Mouse (Mus musculus) kidney, postnatal 36 days (tissue): ENCODE data around the gene Arxes1.
A peak's percentile ranks its signal among the peaks of the same experiment; 100 is the strongest.
"Not testable (repeated sequence)": the region's sequence is repeated elsewhere in the genome, so short reads cannot be mapped to it uniquely, and the experiment has no call there.

Experiments
- DNase-seq, 2 experiments: peaks; one replicate each; pipeline ENCODE4 v3.0.0; 2021 to 2022; ENCODE audit warnings: mixed read lengths in 2 of 2

Gene Arxes1

DNA sequence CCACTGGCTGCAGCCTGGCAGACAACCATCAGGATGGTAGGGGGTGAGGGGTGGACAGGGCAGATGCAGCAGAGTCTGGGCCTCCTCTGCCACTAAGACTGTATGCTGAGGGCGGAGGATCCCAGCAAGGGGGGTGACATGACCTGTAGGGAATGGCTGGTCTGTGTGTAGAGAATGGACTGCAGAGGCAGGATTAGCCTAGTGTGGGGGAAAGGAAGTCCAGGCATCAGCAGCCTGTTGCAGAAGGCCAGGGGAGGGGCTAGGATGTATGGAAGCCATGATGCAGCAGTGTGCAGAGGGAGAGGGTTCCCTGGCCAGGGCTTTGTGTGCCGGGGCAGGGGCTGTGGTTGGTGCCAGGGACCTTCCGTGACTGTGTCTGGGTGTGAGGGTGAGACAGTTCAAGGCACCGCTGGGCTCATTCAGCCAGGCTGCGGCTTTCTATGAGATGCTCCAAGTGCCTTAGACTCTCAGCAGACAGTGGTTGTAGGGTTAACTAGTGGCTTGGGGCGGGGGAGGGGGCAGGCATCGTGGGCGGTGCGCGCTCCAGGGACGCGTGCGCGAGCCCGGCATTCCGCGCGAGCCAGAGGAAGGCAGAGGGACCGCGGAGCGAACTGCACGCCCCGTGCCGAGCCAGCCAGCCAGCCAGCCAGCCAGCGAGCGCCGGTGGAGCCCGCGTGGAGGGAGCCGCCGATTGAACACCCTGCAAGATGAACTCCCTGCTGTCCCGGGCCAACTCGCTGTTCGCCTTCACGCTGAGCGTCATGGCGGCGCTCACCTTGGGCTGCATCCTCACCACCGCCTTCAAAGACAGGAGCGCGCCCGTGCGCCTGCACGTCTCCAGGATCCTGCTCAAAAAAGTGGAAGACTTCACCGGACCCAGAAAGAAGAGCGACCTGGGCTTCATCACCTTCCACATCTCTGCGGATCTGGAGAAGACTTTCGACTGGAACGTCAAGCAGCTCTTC, at the start of gene Arxes1:
Gene Arxes1, plus strand, starts transcription at position 569 of the 965 bp plus-strand sequence.
- peak; percentile 1 to 14 for DNase-seq

DNA sequence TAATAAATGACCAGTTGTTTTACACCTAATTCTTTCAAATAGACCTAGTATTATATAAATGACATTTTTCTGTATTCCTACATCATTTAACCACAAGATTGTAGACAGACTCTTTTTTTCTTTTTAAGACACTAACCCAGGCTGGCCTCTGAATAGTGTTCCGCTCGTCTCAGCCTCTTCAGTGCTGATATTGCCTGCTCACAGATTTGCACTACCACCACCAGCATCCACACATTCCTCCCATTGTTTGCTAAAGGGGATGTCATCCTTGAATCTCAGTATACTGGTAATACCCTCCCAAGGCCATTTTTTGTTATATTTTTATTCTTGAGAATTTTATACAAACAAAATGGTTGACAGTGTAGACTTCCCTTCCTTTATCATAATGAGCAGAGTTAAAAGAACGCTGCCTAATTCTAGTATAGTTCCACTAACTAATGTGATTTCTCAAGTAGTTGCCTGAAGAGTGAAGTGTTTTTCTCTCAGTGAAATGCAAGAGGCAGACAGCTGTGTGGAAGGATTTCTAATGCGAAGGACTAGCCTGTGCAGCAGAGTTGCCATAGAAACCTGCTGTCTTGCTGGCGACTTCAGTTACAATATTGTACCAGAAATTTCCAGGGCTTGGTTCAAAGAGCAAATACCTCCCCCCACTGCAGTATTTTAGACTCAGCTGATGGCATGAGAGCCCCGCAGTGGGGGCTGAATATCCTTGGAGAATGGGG, 48.5 kb upstream of the Arxes1 start:
- no peak for DNase-seq

DNA sequence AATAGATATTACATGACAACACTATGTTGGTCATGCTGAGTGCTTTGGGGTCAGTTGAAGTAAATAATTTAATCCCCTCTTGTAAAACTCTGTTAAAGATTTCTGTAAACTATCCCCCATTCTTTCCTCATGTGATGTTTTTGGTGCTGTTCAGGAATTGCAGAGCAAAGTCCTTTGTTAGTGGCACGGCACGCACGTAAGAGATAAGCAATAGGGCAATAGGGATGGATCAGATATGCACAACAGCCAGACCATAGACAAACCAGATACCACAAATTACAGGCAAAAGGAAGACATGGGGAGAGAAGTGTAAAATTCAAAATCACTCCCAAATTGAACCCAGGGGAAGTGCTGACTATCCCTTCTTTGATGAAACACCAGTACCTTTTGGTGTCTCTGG, 46.9 kb upstream of the Arxes1 start:
- no peak for DNase-seq

DNA sequence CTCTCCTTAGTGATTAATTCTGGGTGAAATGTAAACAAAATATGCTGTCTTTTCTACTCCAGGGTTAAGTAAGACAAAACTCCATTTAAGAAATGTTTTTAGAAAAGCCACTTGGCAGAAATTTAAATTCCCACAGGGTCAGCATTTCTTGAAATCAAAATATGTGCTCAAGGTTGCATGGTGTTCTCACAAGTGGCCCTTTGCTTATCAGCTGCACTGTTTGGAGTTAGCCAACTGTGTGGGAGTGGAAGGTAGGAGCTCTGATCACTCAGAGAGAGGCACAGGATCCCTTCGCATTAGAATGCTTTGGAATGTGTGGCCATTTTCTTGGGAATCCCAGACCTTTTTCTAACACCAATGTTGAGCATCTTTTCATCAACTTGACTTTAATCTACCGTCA, 42.5 kb upstream of the Arxes1 start:
- DNase-seq: no peak

DNA sequence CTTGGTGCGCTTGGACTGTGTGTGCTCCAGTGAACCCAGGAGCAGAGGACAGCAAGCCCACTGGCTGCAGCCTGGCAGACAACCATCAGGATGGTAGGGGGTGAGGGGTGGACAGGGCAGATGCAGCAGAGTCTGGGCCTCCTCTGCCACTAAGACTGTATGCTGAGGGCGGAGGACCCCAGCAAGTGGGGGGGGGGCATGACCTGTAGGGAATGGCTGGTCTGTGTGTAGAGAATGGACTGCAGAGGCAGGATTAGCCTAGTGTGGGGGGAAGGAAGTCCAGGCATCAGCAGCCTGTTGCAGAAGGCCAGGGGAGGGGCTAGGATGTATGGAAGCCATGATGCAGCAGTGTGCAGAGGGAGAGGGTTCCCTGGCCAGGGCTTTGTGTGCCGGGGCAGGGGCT, 40.0 kb upstream of the Arxes1 start:
- DNase-seq: not testable (repeated sequence)

DNA sequence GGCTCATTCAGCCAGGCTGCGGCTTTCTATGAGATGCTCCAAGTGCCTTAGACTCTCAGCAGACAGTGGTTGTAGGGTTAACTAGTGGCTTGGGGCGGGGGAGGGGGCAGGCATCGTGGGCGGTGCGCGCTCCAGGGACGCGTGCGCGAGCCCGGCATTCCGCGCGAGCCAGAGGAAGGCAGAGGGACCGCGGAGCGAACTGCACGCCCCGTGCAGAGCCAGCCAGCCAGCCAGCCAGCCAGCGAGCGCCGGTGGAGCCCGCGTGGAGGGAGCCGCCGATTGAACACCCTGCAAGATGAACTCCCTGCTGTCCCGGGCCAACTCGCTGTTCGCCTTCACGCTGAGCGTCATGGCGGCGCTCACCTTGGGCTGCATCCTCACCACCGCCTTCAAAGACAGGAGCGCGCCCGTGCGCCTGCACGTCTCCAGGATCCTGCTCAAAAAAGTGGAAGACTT, 39.5 kb upstream of the Arxes1 start, which contains the start of gene Arxes2:
Gene Arxes2, plus strand, starts transcription at position 161 of the 456 bp plus-strand sequence.
- DNase-seq: peak in 1 of 2 experiments; percentile 17

DNA sequence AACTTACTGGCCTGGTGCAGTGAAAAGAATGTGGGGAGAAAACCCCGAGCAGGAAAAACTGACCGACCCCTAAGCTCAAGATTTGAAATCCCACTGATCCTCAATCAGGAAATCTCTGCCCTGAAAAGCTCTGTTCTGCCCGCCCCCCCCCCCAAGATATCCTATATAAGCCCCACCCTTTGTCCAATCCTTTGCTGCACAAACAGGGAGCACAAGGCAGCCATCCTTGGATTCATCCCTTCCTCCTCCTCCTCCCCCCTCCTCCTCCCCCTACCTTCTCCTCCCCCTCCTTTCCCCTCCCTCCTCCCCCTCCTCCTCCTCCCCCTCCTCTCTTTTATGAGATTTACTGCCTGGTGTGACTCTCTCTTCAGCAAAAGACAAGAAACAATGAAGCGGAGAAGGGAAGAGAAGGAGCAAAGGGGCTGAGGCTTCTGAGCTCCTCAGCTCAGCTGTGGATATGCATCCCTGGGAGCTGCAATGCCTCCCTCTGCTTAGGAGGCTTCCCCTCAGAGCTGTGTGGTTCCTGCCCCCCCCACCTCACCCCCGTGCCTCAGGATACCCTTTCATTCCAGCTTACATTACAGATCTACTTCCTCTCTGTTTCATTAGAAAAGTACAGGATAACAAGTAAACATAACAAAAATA, 25.8 kb upstream of the Arxes1 start:
- no peak for DNase-seq

DNA sequence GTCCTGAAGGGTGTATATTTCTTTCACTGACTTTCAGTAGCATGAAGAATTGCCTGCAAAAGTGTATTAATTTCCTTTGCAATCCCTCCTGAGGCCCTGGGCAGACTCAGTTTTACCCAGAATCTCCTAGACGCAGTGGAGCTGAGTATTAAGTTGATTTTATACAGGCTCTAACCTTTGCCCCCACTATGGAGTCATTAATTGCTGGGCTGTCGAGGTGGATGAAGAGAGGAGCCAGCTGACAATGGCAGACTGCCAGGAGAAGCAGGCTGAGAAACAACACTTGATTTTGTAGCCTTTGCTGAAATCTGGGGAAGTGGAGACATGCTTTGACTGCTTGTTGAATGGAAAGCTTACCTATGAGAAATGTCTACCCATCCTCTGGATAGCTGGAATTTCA, 18.8 kb upstream of the Arxes1 start:
- DNase-seq: peak; percentile 41 to 63

DNA sequence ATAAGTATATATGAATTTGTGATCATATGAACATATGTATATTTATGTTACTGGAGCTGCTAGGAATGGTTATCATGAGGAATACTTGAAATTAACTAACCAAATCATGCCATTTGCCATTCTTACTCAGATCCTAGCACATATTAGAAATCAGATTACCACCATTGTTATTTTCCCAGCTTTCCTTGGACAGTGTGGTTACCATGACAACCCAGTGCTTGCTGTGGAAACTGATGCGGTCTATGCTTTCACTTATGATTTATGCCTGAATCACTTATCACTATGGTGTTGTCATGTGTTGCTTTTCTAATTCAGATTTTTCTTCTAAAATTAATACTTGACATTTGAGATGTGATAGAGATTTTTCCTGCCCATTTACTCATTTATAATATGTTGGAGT, 2.8 kb upstream of the Arxes1 start:
- no peak for DNase-seq

DNA sequence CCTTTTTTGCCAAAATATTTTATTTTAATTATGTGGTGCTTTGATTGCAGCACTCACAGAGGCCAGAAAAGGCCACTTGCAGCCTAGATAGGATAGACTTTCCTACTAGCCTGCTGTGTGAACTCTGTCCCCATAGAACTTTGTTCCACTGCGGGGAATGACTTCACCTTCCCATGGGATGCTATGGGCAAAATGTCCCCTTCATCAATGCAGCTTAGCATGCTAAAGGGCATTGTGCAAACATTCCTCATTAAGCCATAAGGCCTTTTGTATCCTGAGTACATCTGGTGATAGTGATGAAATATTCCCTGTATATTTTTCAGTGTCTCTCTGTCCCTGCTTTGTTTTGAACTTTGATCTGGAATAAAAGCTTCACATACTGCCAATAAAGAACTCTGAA, 10.6 kb downstream of the Arxes1 start:
- DNase-seq: no peak

DNA sequence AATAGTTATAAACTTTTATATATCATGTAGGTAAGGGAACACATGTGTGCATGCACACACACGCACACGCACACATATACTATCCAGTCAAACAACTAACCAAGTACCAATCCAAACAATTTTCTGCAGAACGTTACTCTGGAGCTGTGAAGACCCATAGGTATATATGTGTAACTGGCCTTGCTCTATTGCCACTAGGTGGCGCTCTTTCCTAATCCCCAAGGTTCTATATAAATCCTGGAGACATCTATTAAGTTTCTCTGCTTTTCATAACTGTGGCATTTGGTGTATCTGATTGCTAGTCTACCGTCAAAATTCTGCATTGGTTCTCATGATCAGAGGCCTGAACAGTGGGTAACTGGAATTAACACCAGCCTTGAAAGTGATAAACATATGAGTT, 14.4 kb downstream of the Arxes1 start:
- DNase-seq: peak; percentile 59 to 70

DNA sequence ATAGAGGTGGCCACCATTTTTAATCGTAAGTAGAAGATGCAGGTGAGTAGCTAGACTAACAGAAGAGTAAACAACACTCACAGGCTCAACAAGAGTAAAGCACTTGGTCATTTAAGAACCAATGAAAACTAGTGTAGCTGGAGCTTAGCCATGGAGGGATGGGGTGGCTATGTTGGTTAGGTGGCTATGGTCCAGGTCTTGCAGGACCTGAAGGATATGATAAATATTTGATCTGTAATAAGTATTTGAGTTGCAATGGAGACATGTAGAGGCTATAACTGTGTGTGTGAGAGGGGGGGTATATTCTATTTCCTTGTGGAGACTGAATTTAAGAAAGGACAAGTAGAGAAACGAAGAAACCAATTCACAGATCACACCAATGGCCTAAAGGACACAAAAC, 18.1 kb downstream of the Arxes1 start:
- no peak for DNase-seq

DNA sequence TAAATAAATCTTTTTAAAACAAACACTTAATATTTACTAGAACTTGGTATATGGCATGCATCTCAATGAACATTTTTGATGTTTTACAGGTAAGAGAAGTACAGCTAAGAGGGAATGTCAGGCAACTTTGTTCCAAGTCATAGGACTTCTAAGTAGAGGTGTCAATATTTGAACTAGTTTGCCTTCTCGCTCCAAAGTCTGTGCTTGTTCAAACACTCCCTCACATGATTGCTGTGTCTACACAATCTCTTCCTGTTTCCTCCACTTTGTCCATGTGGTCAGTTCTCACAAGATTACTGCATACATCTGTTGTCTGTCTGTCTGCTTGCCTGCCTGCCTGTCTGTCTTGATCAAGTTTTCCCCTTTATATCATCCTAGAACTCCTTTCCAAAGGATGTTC, 27.5 kb downstream of the Arxes1 start:
- DNase-seq: no peak

DNA sequence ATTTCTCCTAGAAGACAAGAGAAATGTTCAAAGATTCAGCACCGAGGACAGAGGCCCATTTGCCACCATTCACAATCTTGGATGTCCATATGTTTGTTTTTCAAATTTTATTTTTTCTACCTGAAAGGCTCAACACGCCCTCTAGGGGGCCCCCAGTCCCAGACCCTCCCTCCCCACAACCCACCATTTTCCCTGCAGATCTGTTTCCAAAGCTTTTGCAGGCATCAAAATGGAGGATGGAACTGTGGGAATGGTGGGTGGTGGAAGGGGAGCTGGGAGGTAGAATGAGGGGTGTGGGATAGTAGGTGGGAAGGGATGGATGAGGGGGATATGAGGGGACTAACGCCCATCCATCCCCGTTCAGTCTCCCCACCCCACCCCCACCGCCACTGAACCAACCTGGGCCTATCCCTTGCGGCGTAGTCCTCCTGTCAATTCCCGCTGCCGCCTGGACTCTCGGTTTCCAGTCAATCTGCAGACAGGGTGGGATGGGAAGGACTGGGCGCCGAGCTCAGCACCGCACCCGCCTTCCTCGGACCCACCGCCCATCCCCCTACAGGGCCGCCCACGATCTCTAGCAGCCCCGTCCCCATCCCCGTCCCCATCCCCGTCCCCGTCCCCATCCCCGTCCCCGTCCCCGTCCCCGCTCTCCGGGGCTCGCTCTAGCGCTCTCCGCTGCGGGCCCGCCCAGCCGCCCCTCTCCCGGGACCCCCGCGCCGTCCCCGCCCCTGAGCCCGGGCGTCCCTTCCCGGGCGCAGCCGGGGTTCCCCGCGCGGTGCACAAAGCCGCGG, 34.2 kb downstream of the Arxes1 start:
- peak in 1 of 2 experiments; percentile 4 for DNase-seq

DNA sequence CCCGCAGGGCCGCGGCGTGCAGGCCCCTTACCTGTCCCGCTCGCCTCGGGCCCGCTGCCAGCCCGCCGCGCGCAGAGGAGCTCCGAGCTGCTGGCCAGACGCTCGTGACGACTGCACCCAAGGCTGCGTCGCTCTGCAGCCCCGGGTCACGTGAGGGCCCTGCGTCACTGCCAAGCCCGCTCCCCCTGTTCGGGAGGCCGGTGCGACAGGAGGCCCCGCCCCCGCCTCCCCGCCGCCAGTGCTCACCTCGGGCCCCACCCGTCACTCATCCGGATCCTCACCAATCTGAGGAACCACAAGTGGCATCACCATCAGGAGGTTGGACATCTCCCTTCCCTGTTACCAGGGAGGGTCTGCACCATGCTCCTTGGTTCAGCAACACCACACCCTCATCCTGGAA, 34.9 kb downstream of the Arxes1 start, which contains the start of gene Bex2:
Gene Bex2, minus strand, starts transcription at position 217 of the 400 bp plus-strand sequence.
- peak in 1 of 2 experiments; percentile 1 for DNase-seq
